Mouse (Mus musculus): ENCODE measurements at regions not wholly inside any gene's neighbourhood (a gene's known extent, or its start where the extent isn't known, plus 50 kb on each side); places are given as distances from the start of the nearest gene placed in this dataset.

DNA sequence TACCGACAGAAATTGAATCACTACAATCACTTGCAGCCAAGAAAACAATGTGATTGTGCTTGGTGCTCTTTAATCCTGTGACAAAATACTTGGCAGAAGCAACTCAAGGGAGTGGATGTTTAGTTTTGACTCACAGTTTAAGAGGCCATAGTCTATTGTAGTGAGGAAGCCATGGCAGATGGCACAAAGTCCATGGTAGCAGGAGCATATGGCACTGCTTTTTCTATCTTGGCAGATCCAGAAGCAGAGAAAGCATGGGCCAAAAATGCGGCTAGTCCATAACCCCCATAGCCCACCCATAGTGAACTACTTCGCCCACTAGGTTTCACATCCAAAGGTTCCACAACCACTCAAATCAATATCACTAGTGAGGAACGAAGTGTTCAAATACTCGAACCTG lies 337.4 kb downstream of the Mllt3 start:
- TF ChIP-seq EP300 (IDR thresholded peaks at IDR 0.05; ENCODE audit: low read depth) (no peak), CTCF (IDR thresholded peaks at IDR 0.05; ENCODE audit: low read depth) (no peak)
